Mouse (Mus musculus): ENCODE data around the gene Snap91. TPM values are rescaled to one million over a fixed set of nuclear protein-coding genes. Genes with fewer than 3 reads are reported as not detected.

Gene Snap91
- total and polyA plus RNA-seq, 2 experiments, result 0.18 TPM; not detected in 1

DNA sequence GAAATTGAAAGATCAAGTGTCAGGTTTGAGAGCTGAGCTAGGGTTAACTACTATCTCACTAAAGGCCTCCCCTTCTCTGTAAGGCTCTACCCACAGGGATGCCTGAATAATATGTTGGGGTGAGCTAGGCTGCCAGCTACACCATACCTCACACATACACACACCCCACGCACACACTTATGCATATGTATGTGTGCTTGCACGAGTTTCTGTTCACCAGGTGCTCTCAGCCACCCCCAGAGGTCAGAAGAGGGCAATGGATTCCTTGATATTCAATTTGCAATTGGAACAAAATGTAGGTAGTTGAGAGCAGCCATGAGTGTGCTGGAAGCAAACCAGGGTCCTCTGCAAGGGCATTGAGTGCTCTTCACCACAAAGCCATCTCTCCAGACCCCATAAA lies 116.5 kb downstream of the Snap91 start:
- no peaks in the 10 kb centered on the region for H3K36me3 ChIP-seq (ENCODE audit: control insufficient read depth, insufficient read depth, low read length)
- no peak overlapping the region for H3K27ac ChIP-seq (replicated peaks; ENCODE audit: insufficient read depth, low read depth, low read length)
- DNase-seq (ENCODE audit: extremely low read depth, low read depth, low spot score), result no peak
- no peaks in the 10 kb centered on the region for H3K27me3 ChIP-seq (ENCODE audit: control insufficient read depth, insufficient read depth, low read length)
- 66% methylated on average over 2 of the region's 2 CpGs for WGBS
- H3K9ac ChIP-seq (ENCODE audit: low read depth, low read length), result no peak overlapping the region
- H3K4me1 ChIP-seq (ENCODE audit: control insufficient read depth, insufficient read depth, low read length), result no peaks in the 10 kb centered on the region
- H3K4me3 ChIP-seq (ENCODE audit: insufficient read depth, low read depth, low read length), result no peak overlapping the region
- no peak for TF ChIP-seq CTCF (IDR thresholded peaks at IDR 0.05; ENCODE audit: low read depth, low read length)
- TF ChIP-seq POLR2A (IDR thresholded peaks at IDR 0.05; ENCODE audit: extremely low read depth, insufficient read depth, low read length), result no peak
- no peaks in the 10 kb centered on the region for H3K79me2 ChIP-seq (ENCODE audit: control insufficient read depth, insufficient read depth, low read length)

- no peaks in the 10 kb centered on the region for H3K79me2 ChIP-seq (ENCODE audit: control insufficient read depth, insufficient read depth, low read length)
- TF ChIP-seq POLR2A (IDR thresholded peaks at IDR 0.05; ENCODE audit: extremely low read depth, insufficient read depth, low read length), result no peak
- TF ChIP-seq CTCF (IDR thresholded peaks at IDR 0.05; ENCODE audit: low read depth, low read length), result no peak
- H3K4me1 ChIP-seq (ENCODE audit: control insufficient read depth, insufficient read depth, low read length), result no peaks in the 10 kb centered on the region
- no peaks in the 10 kb centered on the region for H3K36me3 ChIP-seq (ENCODE audit: control insufficient read depth, insufficient read depth, low read length)
- DNase-seq (ENCODE audit: extremely low read depth, low read depth, low spot score), result no peak
- H3K27ac ChIP-seq (replicated peaks; ENCODE audit: insufficient read depth, low read depth, low read length), result no peak overlapping the region
- H3K9ac ChIP-seq (ENCODE audit: low read depth, low read length), result no peak overlapping the region
- no peaks in the 10 kb centered on the region for H3K27me3 ChIP-seq (ENCODE audit: control insufficient read depth, insufficient read depth, low read length)
- H3K4me3 ChIP-seq (ENCODE audit: insufficient read depth, low read depth, low read length), result no peak overlapping the region
- WGBS, result 75% methylated on average over 8 of the region's 8 CpGs
These were observed 117.7 kb downstream of the Snap91 start for GRCm38 (mm10) chr9:86762477-86763376.

- DNase-seq (ENCODE audit: extremely low read depth, low read depth, low spot score), result peak; percentile 80
- WGBS, result 37% methylated on average over 13 of the region's 13 CpGs
- H3K4me1 ChIP-seq (ENCODE audit: control insufficient read depth, insufficient read depth, low read length), result peaks cover 5% of the 10 kb centered on the region; the same call in 1 of the 2 replicates
- no peak overlapping the region for H3K9ac ChIP-seq (ENCODE audit: low read depth, low read length)
- H3K36me3 ChIP-seq (ENCODE audit: control insufficient read depth, insufficient read depth, low read length), result no peaks in the 10 kb centered on the region
- TF ChIP-seq POLR2A (IDR thresholded peaks at IDR 0.05; ENCODE audit: extremely low read depth, insufficient read depth, low read length) (no peak), CTCF (IDR thresholded peaks at IDR 0.05; ENCODE audit: low read depth, low read length) (peak; percentile 90)
- no peak overlapping the region for H3K4me3 ChIP-seq (ENCODE audit: insufficient read depth, low read depth, low read length)
- no peak overlapping the region for H3K27ac ChIP-seq (replicated peaks; ENCODE audit: insufficient read depth, low read depth, low read length)
- no peaks in the 10 kb centered on the region for H3K79me2 ChIP-seq (ENCODE audit: control insufficient read depth, insufficient read depth, low read length)
- H3K27me3 ChIP-seq (ENCODE audit: control insufficient read depth, insufficient read depth, low read length), result no peaks in the 10 kb centered on the region
These were observed 134.4 kb downstream of the Snap91 start for GRCm38 (mm10) chr9:86745926-86746581.

DNA sequence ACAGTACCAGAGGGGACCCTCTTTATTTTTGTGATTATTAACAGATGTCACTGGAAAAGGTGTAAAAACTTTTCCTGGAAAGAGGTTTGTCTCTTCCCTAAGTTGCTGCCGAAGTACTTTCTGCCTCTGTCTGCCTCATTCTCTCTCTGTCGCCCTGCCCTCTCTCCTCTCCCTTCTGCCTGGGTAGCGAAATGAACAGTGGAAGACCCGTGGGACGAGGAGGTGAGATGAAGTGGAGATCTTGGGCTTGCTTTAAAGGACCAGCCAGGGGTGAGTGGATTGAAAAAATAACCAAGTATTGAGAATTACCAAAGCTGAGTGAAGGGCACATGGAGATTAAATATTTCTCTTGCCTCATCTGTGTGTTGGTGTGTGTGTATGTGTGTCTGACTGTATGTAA lies 136.4 kb downstream of the Snap91 start:
- H3K4me1 ChIP-seq (ENCODE audit: control insufficient read depth, insufficient read depth, low read length), result peaks cover 5% of the 10 kb centered on the region; the same call in 1 of the 2 replicates
- no peak for DNase-seq (ENCODE audit: extremely low read depth, low read depth, low spot score)
- H3K27ac ChIP-seq (replicated peaks; ENCODE audit: insufficient read depth, low read depth, low read length), result no peak overlapping the region
- H3K27me3 ChIP-seq (ENCODE audit: control insufficient read depth, insufficient read depth, low read length), result no peaks in the 10 kb centered on the region
- no peaks in the 10 kb centered on the region for H3K79me2 ChIP-seq (ENCODE audit: control insufficient read depth, insufficient read depth, low read length)
- H3K36me3 ChIP-seq (ENCODE audit: control insufficient read depth, insufficient read depth, low read length), result no peaks in the 10 kb centered on the region
- no peak for TF ChIP-seq CTCF (IDR thresholded peaks at IDR 0.05; ENCODE audit: low read depth, low read length)
- TF ChIP-seq POLR2A (IDR thresholded peaks at IDR 0.05; ENCODE audit: extremely low read depth, insufficient read depth, low read length), result no peak
- H3K9ac ChIP-seq (ENCODE audit: low read depth, low read length), result no peak overlapping the region
- 33% methylated on average over 5 of the region's 5 CpGs for WGBS
- H3K4me3 ChIP-seq (ENCODE audit: insufficient read depth, low read depth, low read length), result no peak overlapping the region

- Histone ChIP-seq H3K36me3 (ENCODE audit: control insufficient read depth, insufficient read depth, low read length) (no peaks in the 10 kb centered on the region), H3K79me2 (ENCODE audit: control insufficient read depth, insufficient read depth, low read length) (no peaks in the 10 kb centered on the region), H3K27me3 (ENCODE audit: control insufficient read depth, insufficient read depth, low read length) (no peaks in the 10 kb centered on the region), H3K4me3 (ENCODE audit: insufficient read depth, low read depth, low read length) (no peak within 1 kb of the TSS), H3K4me1 (ENCODE audit: control insufficient read depth, insufficient read depth, low read length) (peaks cover 5% of the 10 kb centered on the region; the same call in 1 of the 2 replicates), H3K27ac (replicated peaks; ENCODE audit: insufficient read depth, low read depth, low read length) (no peak within 1 kb of the TSS), H3K9ac (ENCODE audit: low read depth, low read length) (no peak within 1 kb of the TSS)
- WGBS, result 8% methylated on average over 19 of the region's 19 CpGs
- no peak for TF ChIP-seq POLR2A (IDR thresholded peaks at IDR 0.05; ENCODE audit: extremely low read depth, insufficient read depth, low read length)
- TF ChIP-seq CTCF (IDR thresholded peaks at IDR 0.05; ENCODE audit: low read depth, low read length), result no peak
- DNase-seq (ENCODE audit: extremely low read depth, low read depth, low spot score), result no peak
These were observed 137.2 kb downstream of the Snap91 start, which contains the start of gene Prss35 for GRCm38 (mm10) chr9:86742959-86743911. Gene Prss35 (plus strand): TSS chr9:86743649.
